Mouse (Mus musculus) midbrain, embryonic 10.5 days (tissue): ENCODE measurements at regions not wholly inside any gene's neighbourhood (a gene's known extent, or its start where the extent isn't known, plus 50 kb on each side); places are given as distances from the start of the nearest gene placed in this dataset.

Experiments used
- DNase-seq: peaks from one replicate; pipeline ENCODE4 v3.0.0-alpha.2; 2017; ENCODE audit warnings: low spot score
- H3K27ac ChIP-seq: fragments of 300-500 bp; sonication (generic); replicated peaks from 2 replicates; pipeline ENCODE4 v1.5.1; 2016; ENCODE audit warnings: mild to moderate bottlenecking
- H3K27me3 ChIP-seq: fragments of 300-500 bp; sonication (generic); 2 replicates; pipeline ENCODE4 v1.6.1; 2016; ENCODE audit warnings: low read depth, mild to moderate bottlenecking; ENCODE audit not compliant: poor library complexity, severe bottlenecking
- H3K36me3 ChIP-seq: fragments of 300-500 bp; sonication (generic); 2 replicates; pipeline ENCODE4 v1.6.1; 2016; ENCODE audit warnings: mild to moderate bottlenecking, moderate library complexity
- H3K4me1 ChIP-seq: fragments of 300-500 bp; sonication (generic); 2 replicates; pipeline ENCODE4 v1.6.1; 2016
- H3K4me3 ChIP-seq: fragments of 300-500 bp; sonication (generic); 2 replicates; pipeline ENCODE4 v1.5.1; 2016; ENCODE audit warnings: mild to moderate bottlenecking, moderate library complexity
- H3K9me3 ChIP-seq: fragments of 300-500 bp; sonication (generic); replicated peaks from 2 replicates; pipeline ENCODE4 v1.6.1; 2016; ENCODE audit warnings: mild to moderate bottlenecking
- WGBS: fragments of 180-500 bp; shearing (Covaris S2); methylation state at CpG from one replicate; pipeline ENCODE4 v1.1.7; 2016; 5-methylcytosine and 5-hydroxymethylcytosine counted together

GRCm38 (mm10) chr17:14610791-14611522 is 83.1 kb downstream of the Thbs2 start:
- whole genome bisulfite sequencing: 89% methylated on average over 4 of the region's 4 CpGs
- Histone ChIP-seq H3K4me3 (no peak overlapping the region), H3K27ac (no peak overlapping the region), H3K36me3 (no peaks in the 10 kb centered on the region), H3K9me3 (no peaks in the 10 kb centered on the region), H3K27me3 (no peaks in the 10 kb centered on the region), H3K4me1 (no peaks in the 10 kb centered on the region)
- no peak for DNase-seq

DNA sequence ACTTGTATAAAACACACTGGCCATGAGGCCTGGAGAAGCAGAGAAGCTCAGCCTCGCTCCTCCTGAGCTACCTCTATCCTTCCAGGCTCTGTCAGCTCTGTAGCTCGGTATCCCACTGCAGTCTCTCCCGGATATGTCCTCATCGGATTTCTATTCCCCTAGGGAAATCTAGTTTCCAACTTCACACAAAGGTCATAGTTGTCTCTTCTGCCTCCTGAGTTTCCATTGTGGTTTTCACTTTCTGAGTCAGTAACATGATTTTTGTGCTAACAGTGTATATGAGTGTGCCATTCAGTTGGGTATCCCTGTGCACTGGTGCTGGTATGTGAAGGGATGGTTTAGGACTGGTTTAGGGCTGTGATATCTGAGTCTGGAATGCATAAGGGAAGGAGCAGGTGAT is 85.2 kb downstream of the Thbs2 start:
- H3K4me1 ChIP-seq: no peaks in the 10 kb centered on the region
- WGBS: 88% methylated on average over 4 of the region's 4 CpGs
- no peak overlapping the region for H3K4me3 ChIP-seq
- H3K9me3 ChIP-seq: no peaks in the 10 kb centered on the region
- no peak overlapping the region for H3K27ac ChIP-seq
- no peaks in the 10 kb centered on the region for H3K36me3 ChIP-seq
- no peak for DNase-seq
- H3K27me3 ChIP-seq: no peaks in the 10 kb centered on the region

DNA sequence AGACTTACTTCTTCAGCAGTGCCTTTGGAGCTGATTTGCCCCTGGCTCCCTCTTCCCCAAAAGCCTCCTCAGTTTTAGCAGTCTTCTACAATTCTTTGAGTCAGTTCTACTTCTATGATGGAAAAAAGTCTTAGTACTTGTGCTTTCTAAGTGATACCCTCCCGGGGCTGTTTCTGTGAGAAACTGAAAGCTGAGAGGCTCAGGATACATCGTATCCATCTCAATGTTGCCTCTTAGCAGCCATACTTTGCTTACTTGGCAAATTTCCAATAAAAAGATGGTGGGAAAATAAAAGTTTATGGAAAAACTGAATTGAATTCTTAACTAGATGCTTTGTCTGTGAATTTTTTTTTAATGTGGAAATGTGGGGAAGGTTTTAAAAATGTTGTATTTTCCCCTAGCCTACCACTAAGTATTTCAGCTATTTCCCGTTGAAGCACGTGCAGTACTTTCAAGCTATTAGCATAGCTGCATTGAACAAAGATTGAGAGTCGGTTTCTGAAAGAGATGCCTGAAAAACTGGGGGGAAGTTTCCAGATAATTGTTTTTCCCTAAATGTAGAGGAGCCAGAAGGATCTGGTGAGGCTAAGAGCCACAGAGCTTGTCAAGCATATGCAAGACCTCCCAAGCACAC is 87.6 kb downstream of the Thbs2 start:
- no peaks in the 10 kb centered on the region for H3K9me3 ChIP-seq
- 81% methylated on average over 5 of the region's 5 CpGs for WGBS
- no peak for DNase-seq
- H3K27me3 ChIP-seq: no peaks in the 10 kb centered on the region
- no peak overlapping the region for H3K4me3 ChIP-seq
- no peaks in the 10 kb centered on the region for H3K4me1 ChIP-seq
- H3K36me3 ChIP-seq: no peaks in the 10 kb centered on the region
- no peak overlapping the region for H3K27ac ChIP-seq

DNA sequence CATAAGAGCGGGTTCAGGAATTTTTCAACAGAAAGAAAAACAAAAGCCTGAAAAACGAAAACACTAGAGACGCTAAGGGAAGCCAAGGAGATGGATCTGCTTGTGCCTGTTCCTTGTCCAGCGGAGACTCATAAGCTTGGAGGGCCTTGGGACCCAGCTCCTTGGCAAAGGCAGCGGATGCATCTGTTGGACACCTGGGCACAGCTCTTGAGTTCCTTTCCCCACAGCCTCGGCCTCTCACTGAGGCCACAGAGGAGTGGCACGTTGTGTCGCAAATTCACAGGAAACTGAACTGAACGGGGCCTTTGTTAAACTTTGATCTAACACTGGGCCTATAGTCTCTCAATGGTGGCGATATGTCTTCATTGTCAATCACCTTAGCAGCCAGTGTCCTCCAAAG is 94.4 kb downstream of the Thbs2 start:
- H3K4me1 ChIP-seq: no peaks in the 10 kb centered on the region
- no peaks in the 10 kb centered on the region for H3K27me3 ChIP-seq
- no peaks in the 10 kb centered on the region for H3K36me3 ChIP-seq
- H3K4me3 ChIP-seq: no peak overlapping the region
- 82% methylated on average over 10 of the region's 10 CpGs for WGBS
- DNase-seq: no peak
- no peaks in the 10 kb centered on the region for H3K9me3 ChIP-seq
- H3K27ac ChIP-seq: no peak overlapping the region

GRCm38 (mm10) chr17:14596470-14596869 is 97.6 kb downstream of the Thbs2 start:
- H3K27ac ChIP-seq: no peak overlapping the region
- H3K36me3 ChIP-seq: no peaks in the 10 kb centered on the region
- H3K9me3 ChIP-seq: no peaks in the 10 kb centered on the region
- no peaks in the 10 kb centered on the region for H3K4me1 ChIP-seq
- no peak overlapping the region for H3K4me3 ChIP-seq
- DNase-seq: no peak
- no peaks in the 10 kb centered on the region for H3K27me3 ChIP-seq
- 89% methylated on average over 7 of the region's 7 CpGs for WGBS

DNA sequence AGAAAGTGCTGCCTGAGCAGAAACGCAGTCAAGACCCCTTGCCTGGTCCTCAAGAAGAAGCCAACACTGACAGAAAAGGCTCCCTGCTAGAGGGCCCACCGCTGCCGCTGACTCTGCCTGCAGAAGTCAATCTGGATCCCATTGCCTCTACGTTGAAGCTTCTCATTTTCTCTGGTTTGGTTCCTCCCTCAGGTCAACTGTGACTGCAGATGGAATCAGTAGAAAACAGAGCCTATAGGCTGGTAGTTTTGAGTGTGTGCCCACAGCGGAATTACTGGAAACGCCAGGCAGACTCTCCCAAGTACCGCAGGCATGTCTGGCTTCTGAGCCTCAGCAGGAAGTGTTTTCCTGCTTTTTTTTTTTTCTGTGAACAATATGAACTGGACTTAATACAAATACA is 98.5 kb downstream of the Thbs2 start:
- DNase-seq: no peak
- no peaks in the 10 kb centered on the region for H3K36me3 ChIP-seq
- no peak overlapping the region for H3K27ac ChIP-seq
- WGBS: 90% methylated on average over 7 of the region's 7 CpGs
- H3K9me3 ChIP-seq: no peaks in the 10 kb centered on the region
- no peaks in the 10 kb centered on the region for H3K4me1 ChIP-seq
- H3K27me3 ChIP-seq: no peaks in the 10 kb centered on the region
- H3K4me3 ChIP-seq: no peak overlapping the region

- DNase-seq: no peak
- Histone ChIP-seq H3K9me3 (no peaks in the 10 kb centered on the region), H3K36me3 (no peaks in the 10 kb centered on the region), H3K4me3 (no peak overlapping the region), H3K4me1 (no peaks in the 10 kb centered on the region), H3K27ac (no peak overlapping the region), H3K27me3 (no peaks in the 10 kb centered on the region)
- 93% methylated on average over 12 of the region's 12 CpGs for WGBS
Observed at GRCm38 (mm10) chr17:14588086-14588817, 105.8 kb downstream of the Thbs2 start.

DNA sequence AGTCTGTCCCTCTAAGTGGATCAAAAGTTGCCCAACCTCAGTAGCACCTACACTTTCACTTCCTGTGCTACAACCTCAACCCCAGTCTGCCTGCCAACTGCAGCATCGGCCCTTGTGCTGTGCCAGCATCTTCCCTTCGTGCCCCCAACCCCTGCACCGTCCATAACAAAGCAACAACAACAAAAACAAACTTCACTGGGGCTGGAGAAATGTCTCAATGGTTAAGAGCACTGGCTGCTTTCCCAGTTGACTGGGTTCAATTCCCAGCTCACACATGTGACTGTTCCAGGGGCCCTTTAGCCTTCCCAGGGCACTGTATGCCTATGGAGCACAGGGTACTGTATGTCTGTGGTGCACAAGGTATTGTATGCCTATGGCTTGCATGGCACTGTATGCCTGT is 114.4 kb downstream of the Thbs2 start:
- H3K9me3 ChIP-seq: no peaks in the 10 kb centered on the region
- DNase-seq: no peak
- no peak overlapping the region for H3K4me3 ChIP-seq
- H3K27ac ChIP-seq: no peak overlapping the region
- H3K4me1 ChIP-seq: no peaks in the 10 kb centered on the region
- no peaks in the 10 kb centered on the region for H3K36me3 ChIP-seq
- no peaks in the 10 kb centered on the region for H3K27me3 ChIP-seq
- 82% methylated on average over 3 of the region's 3 CpGs for WGBS

- no peaks in the 10 kb centered on the region for H3K9me3 ChIP-seq
- no peak overlapping the region for H3K27ac ChIP-seq
- H3K4me3 ChIP-seq: no peak overlapping the region
- no peaks in the 10 kb centered on the region for H3K36me3 ChIP-seq
- no peak for DNase-seq
- WGBS: 100% methylated on average over 1 of the region's 1 CpGs
- H3K4me1 ChIP-seq: no peaks in the 10 kb centered on the region
- no peaks in the 10 kb centered on the region for H3K27me3 ChIP-seq
Observed at GRCm38 (mm10) chr17:14578721-14579120, 115.3 kb downstream of the Thbs2 start.

DNA sequence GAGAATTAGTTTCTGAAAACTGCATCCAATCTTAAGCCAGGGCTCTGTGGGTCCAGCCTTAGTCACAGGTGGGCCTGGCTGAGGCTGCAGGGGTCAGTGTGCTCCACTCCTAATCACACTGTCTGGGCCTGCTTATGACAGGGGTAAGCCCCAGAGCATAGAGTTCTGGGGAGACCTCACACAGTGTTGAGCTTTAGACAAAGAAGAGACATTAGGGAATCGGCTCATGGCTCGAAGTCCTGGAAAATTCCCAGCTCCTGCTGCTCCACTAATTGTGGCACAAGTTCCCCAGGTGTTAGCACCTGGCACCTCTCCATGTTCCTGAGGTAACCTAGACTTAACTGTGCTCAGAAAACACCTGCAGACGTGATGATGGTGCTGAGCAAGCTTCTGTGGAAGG is 115.8 kb downstream of the Thbs2 start:
- 65% methylated on average over 3 of the region's 3 CpGs for WGBS
- H3K27me3 ChIP-seq: no peaks in the 10 kb centered on the region
- H3K9me3 ChIP-seq: no peaks in the 10 kb centered on the region
- H3K27ac ChIP-seq: no peak overlapping the region
- no peak for DNase-seq
- H3K4me1 ChIP-seq: no peaks in the 10 kb centered on the region
- H3K4me3 ChIP-seq: no peak overlapping the region
- H3K36me3 ChIP-seq: no peaks in the 10 kb centered on the region

- no peak overlapping the region for H3K27ac ChIP-seq
- H3K9me3 ChIP-seq: no peaks in the 10 kb centered on the region
- H3K27me3 ChIP-seq: no peaks in the 10 kb centered on the region
- no peaks in the 10 kb centered on the region for H3K36me3 ChIP-seq
- DNase-seq: no peak
- WGBS: 83% methylated on average over 2 of the region's 2 CpGs
- H3K4me3 ChIP-seq: no peak overlapping the region
- no peaks in the 10 kb centered on the region for H3K4me1 ChIP-seq
Observed at GRCm38 (mm10) chr17:14576159-14576558, 117.9 kb downstream of the Thbs2 start.

DNA sequence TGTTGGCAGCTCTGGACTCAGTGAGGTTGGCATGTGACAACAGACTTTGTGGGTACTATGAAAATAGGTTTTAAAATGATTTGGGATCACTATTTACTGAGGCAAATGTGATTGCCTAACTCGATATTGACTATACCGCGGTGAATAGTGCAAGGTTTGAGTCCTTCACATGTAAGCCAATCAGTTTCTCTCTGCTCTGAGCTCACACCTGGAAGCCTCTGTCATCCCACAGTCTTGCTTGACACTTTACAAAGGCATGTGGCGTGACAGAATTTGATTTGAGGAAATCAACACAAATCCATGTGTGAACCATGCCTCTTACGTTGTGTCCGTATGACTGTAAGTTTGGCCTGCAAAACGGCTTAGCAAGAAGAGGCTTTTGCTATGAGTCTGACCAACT is 122.9 kb downstream of the Thbs2 start:
- no peaks in the 10 kb centered on the region for H3K4me1 ChIP-seq
- no peaks in the 10 kb centered on the region for H3K36me3 ChIP-seq
- 89% methylated on average over 7 of the region's 7 CpGs for WGBS
- DNase-seq: no peak
- no peaks in the 10 kb centered on the region for H3K27me3 ChIP-seq
- H3K9me3 ChIP-seq: no peaks in the 10 kb centered on the region
- H3K4me3 ChIP-seq: no peak overlapping the region
- H3K27ac ChIP-seq: no peak overlapping the region

DNA sequence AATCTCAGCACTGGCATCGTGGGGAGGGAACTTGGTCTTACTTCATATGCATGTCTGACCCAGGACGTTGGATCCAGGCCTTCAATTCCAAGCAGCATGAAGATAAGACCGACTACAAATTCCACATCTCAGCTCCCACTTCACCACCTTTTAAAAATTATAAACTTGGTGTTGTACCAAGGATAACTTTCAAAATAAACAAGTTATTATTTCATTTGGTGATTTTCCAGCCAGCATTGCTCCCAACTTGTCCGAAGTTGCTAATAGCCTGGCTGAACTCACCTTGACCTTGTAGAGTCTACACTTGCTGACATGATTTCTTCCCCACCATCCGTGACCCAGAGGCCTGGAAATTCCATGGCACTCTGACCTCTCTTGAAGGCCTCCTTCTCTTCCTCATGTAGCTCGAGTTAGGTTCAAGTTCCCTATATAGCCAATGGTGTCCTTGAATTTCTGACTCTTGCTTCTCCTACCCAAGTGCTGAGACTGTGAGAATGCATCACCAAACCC is 123.7 kb downstream of the Thbs2 start:
- no peaks in the 10 kb centered on the region for H3K4me1 ChIP-seq
- H3K27me3 ChIP-seq: no peaks in the 10 kb centered on the region
- no peaks in the 10 kb centered on the region for H3K36me3 ChIP-seq
- no peak overlapping the region for H3K4me3 ChIP-seq
- H3K27ac ChIP-seq: no peak overlapping the region
- no peaks in the 10 kb centered on the region for H3K9me3 ChIP-seq
- 80% methylated on average over 6 of the region's 6 CpGs for WGBS
- no peak for DNase-seq
